Mouse (Mus musculus): ENCODE measurements around the gene Mpv17l.

GRCm38 (mm10) chr16:13945153-13945552, 42.2 kb downstream of the Mpv17l start:
- TF ChIP-seq CTCF (IDR thresholded peaks at IDR 0.05) (no peak), POLR2A (IDR thresholded peaks at IDR 0.05; ENCODE audit: insufficient read depth, low read depth, low read length) (no peak), EP300 (IDR thresholded peaks at IDR 0.05; ENCODE audit: insufficient read depth, low read depth, low read length) (no peak)
